Mouse (Mus musculus) embryonic facial prominence, embryonic 14.5 days (tissue): ENCODE measurements around the gene Rab27a. TPM values are rescaled to one million over a fixed set of nuclear protein-coding genes. Genes with fewer than 3 reads are reported as not detected.

Source experiments
- ATAC-seq: fragments of 200-750 bp; cut with Nextera tagmentation; 2 replicates; pipeline ENCODE4 v1.8.0; 2017; ENCODE audit warnings: low read depth, moderate number of reproducible peaks, moderate TSS enrichment
- DNase-seq: peaks from one replicate; pipeline ENCODE4 v3.0.0-alpha.2; 2015; ENCODE audit warnings: low spot score
- H3K27ac ChIP-seq: fragments of 300-500 bp; sonication (generic); replicated peaks from 2 replicates; pipeline ENCODE4 v1.5.1; 2014; ENCODE audit warnings: low read depth, mild to moderate bottlenecking, low read length, moderate library complexity
- H3K27me3 ChIP-seq: fragments of 300-500 bp; sonication (generic); replicated peaks from 2 replicates; pipeline ENCODE4 v1.6.1; 2014; ENCODE audit warnings: low read length; ENCODE audit not compliant: control insufficient read depth, insufficient read depth
- H3K36me3 ChIP-seq: fragments of 300-500 bp; sonication (generic); 2 replicates; pipeline ENCODE4 v1.6.1; 2014; ENCODE audit warnings: low read length, mixed read lengths; ENCODE audit not compliant: control insufficient read depth, insufficient read depth
- H3K4me1 ChIP-seq: fragments of 300-500 bp; sonication (generic); 2 replicates; pipeline ENCODE4 v1.6.1; 2014; ENCODE audit warnings: antibody characterized with exemption, low read length; ENCODE audit not compliant: control insufficient read depth, insufficient read depth
- H3K4me2 ChIP-seq: fragments of 300-500 bp; sonication (generic); 2 replicates; pipeline ENCODE4 v1.6.1; 2014; ENCODE audit warnings: low read depth, mild to moderate bottlenecking, low read length, moderate library complexity, mixed read lengths
- H3K4me3 ChIP-seq: fragments of 300-500 bp; sonication (generic); 2 replicates; pipeline ENCODE4 v1.5.1; 2014; ENCODE audit warnings: low read depth, mild to moderate bottlenecking, low read length
- H3K9ac ChIP-seq: fragments of 300-500 bp; sonication (generic); 2 replicates; pipeline ENCODE4 v1.6.1; 2014; ENCODE audit warnings: low read depth, mild to moderate bottlenecking, low read length, moderate library complexity, mixed read lengths
- H3K9me3 ChIP-seq: fragments of 300-500 bp; sonication (generic); 2 replicates; pipeline ENCODE4 v1.6.1; 2016; ENCODE audit warnings: low read length; ENCODE audit not compliant: control insufficient read depth
- WGBS: fragments of 180-500 bp; shearing (Covaris S2); extraction: QIAGEN DNeasy Blood & Tissue Kit; methylation state at CpG from one replicate; pipeline ENCODE4 v1.1.7; 2014; 5-methylcytosine and 5-hydroxymethylcytosine counted together
- polyA plus RNA-seq: library from polyadenylated mRNA; unstranded; fragments of >200 nt; fragmentation: Nextera tagmentation; extraction: Ambion mirVana; gene quantifications from 2 replicates; pipeline ENCODE4 v1.2.1, GENCODE M21; 2014

Gene Rab27a
- polyA plus RNA-seq, 1 experiment from 2014 or later: 2.1 TPM

DNA sequence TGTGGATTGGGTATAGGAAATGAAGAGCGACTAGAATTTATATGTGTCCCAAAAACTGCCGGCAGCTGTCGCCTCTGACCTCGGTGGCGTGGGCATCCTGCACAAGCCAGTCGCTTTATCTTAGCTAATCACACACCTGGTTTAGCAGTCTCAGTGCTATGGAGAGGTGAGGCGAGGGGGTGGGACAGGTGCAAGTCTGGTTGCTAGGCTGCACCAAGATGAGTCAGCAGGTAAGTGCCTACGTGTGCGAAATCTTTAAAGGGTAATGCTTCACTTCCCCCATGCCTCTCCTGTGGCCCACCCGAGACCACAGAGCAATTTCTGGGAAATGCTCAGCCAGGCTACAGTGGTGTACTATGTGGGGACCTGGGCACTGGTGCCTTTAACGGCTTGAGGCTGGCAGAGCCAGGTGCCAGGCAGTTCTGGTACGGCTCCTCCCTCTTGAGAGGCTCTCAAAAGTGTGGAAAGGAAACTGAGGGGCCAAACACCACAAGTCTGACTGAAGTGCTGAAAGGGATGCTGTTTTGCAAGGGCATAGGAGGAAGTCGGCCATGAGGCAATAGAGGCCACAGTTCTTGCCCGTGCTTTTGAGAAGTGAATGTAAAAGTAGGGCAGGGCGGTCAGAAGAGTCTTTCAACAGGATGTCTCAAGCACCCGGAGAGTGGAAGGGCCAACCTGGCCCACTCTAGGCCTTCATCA lies 44.7 kb downstream of the Rab27a start:
- ATAC-seq: no peak
- H3K4me1 ChIP-seq: no peaks in the 10 kb centered on the region
- DNase-seq: no peak
- no peak overlapping the region for H3K4me2 ChIP-seq
- 71% methylated on average over 16 of the region's 16 CpGs for WGBS
- H3K9ac ChIP-seq: no peak overlapping the region
- H3K27ac ChIP-seq: no peak overlapping the region
- no peaks in the 10 kb centered on the region for H3K36me3 ChIP-seq
- H3K4me3 ChIP-seq: no peak overlapping the region
- H3K27me3 ChIP-seq: no peaks in the 10 kb centered on the region
- H3K9me3 ChIP-seq: no peaks in the 10 kb centered on the region

DNA sequence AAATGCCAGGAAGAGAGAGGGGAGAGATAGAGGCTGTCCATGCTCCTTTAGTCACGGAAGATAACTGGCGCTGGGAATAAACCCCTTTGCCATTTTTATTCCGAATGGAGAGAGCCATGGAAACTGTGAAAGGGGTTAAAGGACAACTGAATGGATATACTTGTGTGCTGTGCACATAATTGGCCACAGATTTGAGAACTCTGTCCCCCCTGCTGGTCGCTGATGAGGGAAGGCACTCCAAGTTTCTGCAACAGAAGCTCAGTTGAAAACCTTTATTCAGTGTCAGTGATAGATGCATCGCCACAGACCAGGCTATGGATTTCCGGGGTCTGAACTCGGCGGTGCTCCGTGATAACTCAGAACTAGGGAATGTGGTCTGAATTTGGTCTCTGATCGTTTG lies 45.5 kb downstream of the Rab27a start:
- H3K4me2 ChIP-seq: no peak overlapping the region
- DNase-seq (no peak), ATAC-seq (no peak)
- WGBS: 79% methylated on average over 10 of the region's 10 CpGs
- no peak overlapping the region for H3K9ac ChIP-seq
- H3K36me3 ChIP-seq: no peaks in the 10 kb centered on the region
- H3K9me3 ChIP-seq: no peaks in the 10 kb centered on the region
- H3K27me3 ChIP-seq: no peaks in the 10 kb centered on the region; the same call in 1 of the 2 replicates
- no peaks in the 10 kb centered on the region for H3K4me1 ChIP-seq
- no peak overlapping the region for H3K27ac ChIP-seq
- no peak overlapping the region for H3K4me3 ChIP-seq

DNA sequence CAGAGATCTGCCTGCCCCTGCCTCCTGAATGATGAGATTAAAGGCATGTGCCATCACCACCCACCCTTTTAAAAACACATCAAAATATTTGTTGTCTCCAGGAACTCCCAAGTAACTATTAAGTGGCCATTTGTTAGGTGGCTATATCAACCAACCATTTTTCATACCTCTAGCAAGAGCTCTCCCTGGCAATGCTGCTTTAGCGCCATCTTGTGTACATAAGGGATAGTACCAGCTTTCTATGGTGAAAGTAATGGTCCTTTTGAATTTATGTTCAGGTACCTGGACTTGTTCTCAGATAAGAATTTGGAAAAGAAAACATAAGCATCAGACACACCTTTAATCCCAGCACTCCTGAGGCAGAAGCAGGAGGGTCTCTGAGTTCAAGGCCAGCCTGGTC lies 47.1 kb downstream of the Rab27a start:
- H3K27ac ChIP-seq: no peak overlapping the region
- H3K9me3 ChIP-seq: no peaks in the 10 kb centered on the region
- 0 out of 2 replicates have a peak, but pooled peaks have one; percentile 62 for ATAC-seq
- H3K4me3 ChIP-seq: no peak overlapping the region
- H3K4me1 ChIP-seq: no peaks in the 10 kb centered on the region
- no peaks in the 10 kb centered on the region; the same call in 1 of the 2 replicates for H3K27me3 ChIP-seq
- H3K9ac ChIP-seq: no peak overlapping the region
- WGBS: 0% methylated on average over 1 of the region's 1 CpGs
- H3K36me3 ChIP-seq: no peaks in the 10 kb centered on the region
- DNase-seq: peak; percentile 70
- H3K4me2 ChIP-seq: no peak overlapping the region

DNA sequence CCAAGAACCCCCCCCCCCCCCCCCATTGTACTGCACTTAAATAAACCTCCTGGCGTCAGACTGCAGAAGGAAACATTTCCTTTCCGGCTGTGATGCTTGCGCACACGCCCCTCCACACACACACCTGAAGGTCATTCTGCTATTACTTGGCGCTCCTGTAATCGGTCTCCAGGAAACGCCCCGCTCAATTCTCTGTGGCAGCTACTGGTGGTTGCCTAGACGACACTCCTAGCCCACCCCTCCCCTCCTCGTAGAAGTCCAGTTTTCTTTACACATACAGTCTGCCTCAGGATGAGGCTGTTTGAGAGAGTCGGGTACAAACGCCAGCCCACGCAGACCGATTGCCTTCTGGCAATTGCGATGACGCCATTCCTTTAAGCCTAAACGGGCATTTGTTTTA lies 49.9 kb downstream of the Rab27a start:
- Histone ChIP-seq H3K9me3 (no peaks in the 10 kb centered on the region), H3K9ac (no peak overlapping the region), H3K36me3 (no peaks in the 10 kb centered on the region), H3K4me1 (no peaks in the 10 kb centered on the region), H3K27me3 (no peaks in the 10 kb centered on the region; the same call in 1 of the 2 replicates), H3K27ac (no peak overlapping the region), H3K4me2 (no peak overlapping the region), H3K4me3 (no peak overlapping the region)
- ATAC-seq: peak; percentile 71; the same call in 1 of the 2 replicates
- DNase-seq: peak; percentile 48
- 45% methylated on average over 17 of the region's 17 CpGs for WGBS

DNA sequence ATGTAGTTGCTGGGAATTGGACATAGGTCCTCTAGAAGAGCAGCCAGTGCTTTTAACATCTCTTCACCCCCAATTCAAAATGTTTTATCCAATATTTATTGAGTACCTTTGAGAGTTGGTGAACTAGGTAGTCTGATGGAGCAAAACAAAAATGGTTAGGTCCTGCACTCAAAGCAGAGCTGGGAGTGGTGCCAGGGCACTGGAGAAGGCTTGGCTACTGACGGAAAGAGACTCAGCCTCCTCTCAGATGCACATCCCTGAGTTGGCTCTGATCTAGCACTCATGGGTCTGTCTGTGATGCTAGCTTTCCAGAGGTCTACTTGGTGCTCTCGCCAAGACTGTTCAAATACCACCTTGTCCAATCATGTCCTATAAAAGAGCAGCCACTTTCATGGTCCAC lies 53.2 kb downstream of the Rab27a start:
- 71% methylated on average over 2 of the region's 2 CpGs for WGBS
- no peak overlapping the region for H3K27ac ChIP-seq
- no peak for ATAC-seq
- peaks cover 13% of the 10 kb centered on the region for H3K27me3 ChIP-seq
- H3K9ac ChIP-seq: no peak overlapping the region
- no peak overlapping the region for H3K4me3 ChIP-seq
- no peak for DNase-seq
- H3K9me3 ChIP-seq: no peaks in the 10 kb centered on the region
- H3K4me2 ChIP-seq: no peak overlapping the region
- H3K4me1 ChIP-seq: no peaks in the 10 kb centered on the region
- no peaks in the 10 kb centered on the region for H3K36me3 ChIP-seq

DNA sequence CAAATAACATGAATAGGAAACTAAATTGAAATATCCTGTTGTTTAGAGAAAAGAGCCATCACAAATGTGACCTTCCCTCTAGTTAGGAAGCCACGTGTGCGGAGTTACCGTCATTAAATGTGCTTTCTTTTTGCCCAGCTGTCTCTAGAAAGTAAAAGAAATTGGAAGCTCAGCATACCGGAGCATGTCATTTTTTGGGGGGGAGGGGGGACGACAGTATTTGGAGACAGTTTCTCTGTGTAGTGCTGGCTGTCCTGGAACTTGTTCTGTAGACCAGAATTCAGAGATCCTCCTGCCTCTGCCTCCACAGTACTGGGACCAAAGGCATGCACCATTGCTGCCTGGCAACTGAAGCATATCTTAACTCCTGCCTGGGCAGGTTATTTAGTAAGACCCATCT lies 56.9 kb downstream of the Rab27a start, which contains the start of gene Khdc3:
Gene Khdc3, plus strand, starts transcription at position 301 of the 400 bp plus-strand sequence.
- ATAC-seq (no peak), DNase-seq (no peak)
- H3K27me3 ChIP-seq: peaks cover 33% of the 10 kb centered on the region
- H3K27ac ChIP-seq: no peak within 1 kb of the TSS
- no peak within 1 kb of the TSS for H3K4me2 ChIP-seq
- peaks cover 8% of the 10 kb centered on the region; the same call in 1 of the 2 replicates for H3K4me1 ChIP-seq
- no peaks in the 10 kb centered on the region for H3K36me3 ChIP-seq
- no peak within 1 kb of the TSS for H3K9ac ChIP-seq
- no peak within 1 kb of the TSS for H3K4me3 ChIP-seq
- WGBS: 87% methylated on average over 5 of the region's 5 CpGs
- H3K9me3 ChIP-seq: no peaks in the 10 kb centered on the region

DNA sequence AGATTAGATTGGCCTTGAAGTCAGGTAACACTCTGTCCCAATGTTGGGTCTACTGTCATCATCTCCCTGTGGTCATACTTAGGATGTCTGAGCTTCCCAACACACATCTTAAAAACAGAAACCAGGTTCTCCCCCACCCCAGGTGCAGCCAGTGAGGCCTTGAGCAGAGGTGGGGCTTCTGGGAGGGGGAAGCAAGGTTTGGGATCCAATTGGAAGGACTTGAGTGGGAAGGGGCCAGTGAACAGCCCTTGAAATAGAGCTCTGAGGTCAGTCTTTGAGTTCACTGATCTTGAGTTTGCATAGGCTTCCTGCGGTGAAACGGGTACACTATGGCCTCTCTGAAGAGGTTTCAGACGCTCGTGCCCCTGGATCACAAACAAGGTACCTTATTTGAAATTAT lies 57.5 kb downstream of the Rab27a start, which contains the start of gene Gm20509:
Gene Gm20509, plus strand, starts transcription at position 290 of the 400 bp plus-strand sequence.
- H3K27ac ChIP-seq: no peak within 1 kb of the TSS
- peaks cover 33% of the 10 kb centered on the region for H3K27me3 ChIP-seq
- H3K4me3 ChIP-seq: peak within 1 kb of the TSS; percentile 43
- whole genome bisulfite sequencing: 92% methylated on average over 4 of the region's 4 CpGs
- no peak for DNase-seq
- peaks cover 8% of the 10 kb centered on the region; the same call in 1 of the 2 replicates for H3K4me1 ChIP-seq
- H3K9me3 ChIP-seq: no peaks in the 10 kb centered on the region
- ATAC-seq: no peak
- peak within 1 kb of the TSS; percentile 90 for H3K4me2 ChIP-seq
- H3K36me3 ChIP-seq: no peaks in the 10 kb centered on the region
- H3K9ac ChIP-seq: peak within 1 kb of the TSS; percentile 61

DNA sequence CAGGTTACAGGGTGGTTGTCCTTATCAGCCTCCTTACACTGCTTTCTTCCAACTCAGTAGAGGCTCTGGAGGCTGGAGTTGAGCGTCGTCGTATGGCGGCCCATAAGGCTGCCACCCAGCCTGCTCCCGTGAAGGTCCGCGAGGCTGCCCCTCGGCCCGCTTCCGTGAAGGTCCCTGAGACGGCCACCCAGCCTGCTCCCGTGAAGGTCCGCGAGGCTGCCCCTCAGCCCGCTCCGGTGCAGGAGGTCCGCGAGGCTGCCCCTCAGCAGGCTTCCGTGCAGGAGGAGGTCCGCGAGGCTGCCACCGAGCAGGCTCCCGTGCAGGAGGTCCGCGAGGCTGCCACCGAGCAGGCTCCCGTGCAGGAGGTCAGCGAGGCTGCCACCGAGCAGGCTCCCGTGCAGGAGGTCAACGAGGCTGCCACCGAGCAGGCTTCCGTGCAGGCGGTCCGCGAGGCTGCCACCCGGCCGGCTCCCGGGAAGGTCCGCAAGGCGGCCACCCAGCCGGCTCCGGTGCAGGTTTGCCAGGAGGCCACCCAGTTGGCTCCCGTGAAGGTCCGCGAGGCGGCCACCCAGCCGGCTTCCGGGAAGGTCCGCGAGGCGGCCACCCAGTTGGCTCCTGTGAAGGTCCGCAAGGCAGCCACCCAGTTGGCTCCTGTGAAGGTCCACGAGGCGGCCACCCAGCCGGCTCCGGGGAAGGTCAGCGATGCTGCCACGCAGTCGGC lies 58.7 kb downstream of the Rab27a start:
- Histone ChIP-seq H3K36me3 (no peaks in the 10 kb centered on the region), H3K9ac (peak overlapping the region; percentile 61), H3K4me3 (peak overlapping the region; percentile 43), H3K4me2 (peak overlapping the region; percentile 90), H3K27me3 (peaks cover 33% of the 10 kb centered on the region), H3K4me1 (peaks cover 8% of the 10 kb centered on the region; the same call in 1 of the 2 replicates), H3K27ac (no peak overlapping the region), H3K9me3 (no peaks in the 10 kb centered on the region)
- ATAC-seq (peak; percentile 68), DNase-seq (no peak)
- 11% methylated on average over 27 of the region's 60 CpGs for WGBS
